Mouse (Mus musculus): ENCODE results near the gene Foxm1.

- TF ChIP-seq CTCF (IDR thresholded peaks at IDR 0.05; ENCODE audit: extremely low read depth, insufficient read depth, low read length) (no peak), POLR2A (IDR thresholded peaks at IDR 0.05; ENCODE audit: extremely low read depth, insufficient read depth, low read length) (no peak)
These were observed 27.9 kb downstream of the Foxm1 start for GRCm38 (mm10) chr6:128390683-128391082.

Measured in cortical plate, adult 2 months (tissue).